Mouse (Mus musculus) testis, postnatal 14 days (tissue): ENCODE measurements at regions not wholly inside any gene's neighbourhood (a gene's known extent, or its start where the extent isn't known, plus 50 kb on each side); places are given as distances from the start of the nearest gene placed in this dataset.
A peak's percentile ranks its signal among the peaks of the same experiment; 100 is the strongest.
"Not testable (repeated sequence)": the region's sequence is repeated elsewhere in the genome, so short reads cannot be mapped to it uniquely, and the experiment has no call there.

Experiments
- DNase-seq: peaks from one replicate; pipeline ENCODE4 v3.0.0; 2021; ENCODE audit warnings: low spot score

DNA sequence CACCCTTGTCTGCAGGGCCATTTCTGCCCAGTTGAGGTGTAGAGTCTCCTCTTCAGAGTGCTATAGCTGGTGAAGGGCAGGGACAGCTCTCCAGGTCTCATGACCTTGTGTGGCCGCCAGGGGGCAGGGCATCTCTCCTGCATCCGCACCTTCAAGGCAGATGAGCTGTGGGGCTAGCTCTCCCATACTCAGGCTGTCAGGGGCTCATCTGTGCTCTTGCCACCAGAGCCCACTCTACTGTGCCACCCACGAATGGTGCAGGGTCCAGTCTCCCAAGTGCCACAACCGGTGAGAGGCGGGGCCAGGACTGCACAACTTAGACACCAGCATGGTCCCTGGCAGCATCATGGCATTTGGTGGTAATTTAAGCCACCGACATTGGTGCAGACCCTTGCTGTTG lies 111.3 kb downstream of the Syt10 start:
- peak; percentile 15 for DNase-seq

- no peak for DNase-seq
Observed at GRCm38 (mm10) chr15:89724356-89724755, 117.3 kb downstream of the Syt10 start.

- DNase-seq = no peak
Observed at GRCm38 (mm10) chr15:89697221-89697620, 105.5 kb upstream of the Rabl2 start.

GRCm38 (mm10) chr15:89676366-89676765 lies 84.6 kb upstream of the Rabl2 start:
- DNase-seq = no peak

DNA sequence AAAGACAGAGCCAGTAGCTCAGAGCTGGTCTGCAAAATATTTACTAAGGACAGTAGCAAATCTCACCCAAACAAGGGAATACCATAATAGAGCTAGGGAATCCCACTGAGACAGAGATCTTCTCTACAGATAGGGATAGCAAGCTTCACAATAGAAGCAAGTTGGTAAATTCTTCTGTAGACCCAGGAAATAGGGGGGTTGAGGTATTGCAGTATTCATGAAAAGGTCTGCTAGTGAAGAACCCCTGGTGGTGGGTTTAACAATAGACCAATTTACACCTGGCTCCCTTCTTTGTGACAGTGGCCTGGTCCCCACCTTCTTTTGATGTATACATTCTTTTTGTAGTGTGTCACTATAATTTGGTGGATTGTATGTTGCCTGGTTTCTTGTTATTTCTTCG lies 64.8 kb upstream of the Rabl2 start:
- not testable (repeated sequence) for DNase-seq
